Mouse (Mus musculus) c-Kit-positive CD71-positive TER-119-negative erythroid progenitor cells, embryonic 14.5 days (primary cell): ENCODE measurements at regions not wholly inside any gene's neighbourhood (a gene's known extent, or its start where the extent isn't known, plus 50 kb on each side); places are given as distances from the start of the nearest gene placed in this dataset.
"Not testable (repeated sequence)": the region's sequence is repeated elsewhere in the genome, so short reads cannot be mapped to it uniquely, and the experiment has no call there.

ENCODE experiments used
- DNase-seq: peaks from one replicate; pipeline ENCODE4 v3.0.0-alpha.2; 2013; ENCODE audit warnings: low read depth

- peak; percentile 1 for DNase-seq
Observed at GRCm38 (mm10) chr9:27453476-27453875, 56.9 kb downstream of the Spata19 start.

GRCm38 (mm10) chr9:27453924-27454652, 57.5 kb downstream of the Spata19 start:
- DNase-seq: no peak

GRCm38 (mm10) chr9:27458335-27459040, 61.9 kb downstream of the Spata19 start:
- DNase-seq: no peak

GRCm38 (mm10) chr9:27461029-27461428, 64.4 kb downstream of the Spata19 start:
- no peak for DNase-seq

- no peak for DNase-seq
Observed at GRCm38 (mm10) chr9:27464006-27464405, 67.4 kb downstream of the Spata19 start.

GRCm38 (mm10) chr9:27475468-27475867, 78.9 kb downstream of the Spata19 start:
- no peak for DNase-seq

- DNase-seq: no peak
Observed at GRCm38 (mm10) chr9:27476636-27477035, 80.0 kb downstream of the Spata19 start.

GRCm38 (mm10) chr9:27477079-27477687, 80.6 kb downstream of the Spata19 start:
- DNase-seq: no peak

GRCm38 (mm10) chr9:27478346-27478745, 81.7 kb downstream of the Spata19 start:
- DNase-seq: no peak

GRCm38 (mm10) chr9:27501816-27502215, 105.2 kb downstream of the Spata19 start:
- no peak for DNase-seq

GRCm38 (mm10) chr9:27509157-27509556, 112.6 kb downstream of the Spata19 start:
- no peak for DNase-seq

- no peak for DNase-seq
Observed at GRCm38 (mm10) chr9:27509711-27510110, 113.1 kb downstream of the Spata19 start.

- DNase-seq: no peak
Observed at GRCm38 (mm10) chr9:27511161-27511560, 114.6 kb downstream of the Spata19 start.

- DNase-seq: no peak
Observed at GRCm38 (mm10) chr9:27515427-27516110, 119.0 kb downstream of the Spata19 start.

GRCm38 (mm10) chr9:27518031-27518430, 121.4 kb downstream of the Spata19 start:
- no peak for DNase-seq

- no peak for DNase-seq
Observed at GRCm38 (mm10) chr9:27519711-27520110, 123.1 kb downstream of the Spata19 start.

- DNase-seq: no peak
Observed at GRCm38 (mm10) chr9:27521181-27521580, 124.6 kb downstream of the Spata19 start.

GRCm38 (mm10) chr9:27526681-27527080, 130.1 kb downstream of the Spata19 start:
- DNase-seq: no peak

- no peak for DNase-seq
Observed at GRCm38 (mm10) chr9:27538480-27538879, 141.9 kb downstream of the Spata19 start.

GRCm38 (mm10) chr9:27541585-27542151, 145.1 kb downstream of the Spata19 start:
- DNase-seq: no peak

GRCm38 (mm10) chr9:27554697-27555096, 158.1 kb downstream of the Spata19 start:
- not testable (repeated sequence) for DNase-seq
